Mouse (Mus musculus): ENCODE results near the gene Klc1. TPM values are rescaled to one million over a fixed set of nuclear protein-coding genes. Genes with fewer than 3 reads are reported as not detected.
A peak's percentile ranks its signal among the peaks of the same experiment; 100 is the strongest.

Gene Klc1
- polyA plus RNA-seq, 1 experiment from 2014 or later = 189 TPM

- Histone ChIP-seq H3K4me3 (peak overlapping the region; percentile 42), H3K9me3 (replicated peaks) (no peaks in the 10 kb centered on the region), H3K4me1 (peaks cover 78% of the 10 kb centered on the region), H3K36me3 (peaks cover 45% of the 10 kb centered on the region), H3K27ac (replicated peaks) (peak overlapping the region; percentile 81), H3K27me3 (ENCODE audit: low read depth, poor library complexity, severe bottlenecking) (no peaks in the 10 kb centered on the region)
- WGBS = 25% methylated on average over 16 of the region's 16 CpGs
- DNase-seq (ENCODE audit: low spot score) = peak; percentile 76
Observed at GRCm38 (mm10) chr12:111766313-111767236, 7.9 kb downstream of the Klc1 start.

- Histone ChIP-seq H3K36me3 (peaks cover 48% of the 10 kb centered on the region), H3K4me3 (no peak overlapping the region), H3K4me1 (peaks cover 61% of the 10 kb centered on the region), H3K27ac (replicated peaks) (no peak overlapping the region), H3K9me3 (replicated peaks) (no peaks in the 10 kb centered on the region), H3K27me3 (ENCODE audit: low read depth, poor library complexity, severe bottlenecking) (no peaks in the 10 kb centered on the region)
- DNase-seq (ENCODE audit: low spot score) = no peak
- 95% methylated on average over 10 of the region's 10 CpGs for WGBS
Observed at GRCm38 (mm10) chr12:111768322-111768928, 9.8 kb downstream of the Klc1 start.

- H3K27ac ChIP-seq (replicated peaks) = peak overlapping the region; percentile 49; the same call in 1 of the 2 replicates
- H3K36me3 ChIP-seq = peaks cover 50% of the 10 kb centered on the region
- DNase-seq (ENCODE audit: low spot score) = no peak
- peaks cover 55% of the 10 kb centered on the region for H3K4me1 ChIP-seq
- H3K9me3 ChIP-seq (replicated peaks) = no peaks in the 10 kb centered on the region
- no peaks in the 10 kb centered on the region for H3K27me3 ChIP-seq (ENCODE audit: low read depth, poor library complexity, severe bottlenecking)
- 45% methylated on average over 10 of the region's 10 CpGs for WGBS
- H3K4me3 ChIP-seq = no peak overlapping the region
Observed at GRCm38 (mm10) chr12:111769306-111769705, 10.7 kb downstream of the Klc1 start.

GRCm38 (mm10) chr12:111769816-111770577 is 11.3 kb downstream of the Klc1 start:
- Histone ChIP-seq H3K4me3 (no peak overlapping the region), H3K4me1 (peaks cover 56% of the 10 kb centered on the region), H3K36me3 (peaks cover 56% of the 10 kb centered on the region), H3K27ac (replicated peaks) (peak overlapping the region; percentile 49; the same call in 1 of the 2 replicates), H3K9me3 (replicated peaks) (no peaks in the 10 kb centered on the region), H3K27me3 (ENCODE audit: low read depth, poor library complexity, severe bottlenecking) (no peaks in the 10 kb centered on the region)
- DNase-seq (ENCODE audit: low spot score) = no peak
- WGBS = 74% methylated on average over 8 of the region's 9 CpGs

- no peak for DNase-seq (ENCODE audit: low spot score)
- 93% methylated on average over 10 of the region's 10 CpGs for WGBS
- no peak overlapping the region for H3K4me3 ChIP-seq
- no peaks in the 10 kb centered on the region for H3K27me3 ChIP-seq (ENCODE audit: low read depth, poor library complexity, severe bottlenecking)
- H3K36me3 ChIP-seq = peaks cover 62% of the 10 kb centered on the region
- H3K4me1 ChIP-seq = peaks cover 49% of the 10 kb centered on the region
- H3K27ac ChIP-seq (replicated peaks) = no peak overlapping the region
- no peaks in the 10 kb centered on the region for H3K9me3 ChIP-seq (replicated peaks)
Observed at GRCm38 (mm10) chr12:111770651-111771050, 12.0 kb downstream of the Klc1 start.

GRCm38 (mm10) chr12:111774156-111774555 is 15.5 kb downstream of the Klc1 start:
- H3K4me1 ChIP-seq = peaks cover 16% of the 10 kb centered on the region
- H3K27ac ChIP-seq (replicated peaks) = no peak overlapping the region
- H3K9me3 ChIP-seq (replicated peaks) = no peaks in the 10 kb centered on the region; the same call in 1 of the 2 replicates
- no peak overlapping the region for H3K4me3 ChIP-seq
- DNase-seq (ENCODE audit: low spot score) = no peak
- 92% methylated on average over 16 of the region's 16 CpGs for WGBS
- peaks cover 88% of the 10 kb centered on the region for H3K36me3 ChIP-seq
- H3K27me3 ChIP-seq (ENCODE audit: low read depth, poor library complexity, severe bottlenecking) = no peaks in the 10 kb centered on the region

- H3K4me3 ChIP-seq = no peak overlapping the region
- no peaks in the 10 kb centered on the region; the same call in 1 of the 2 replicates for H3K9me3 ChIP-seq (replicated peaks)
- H3K4me1 ChIP-seq = peaks cover 10% of the 10 kb centered on the region
- no peak for DNase-seq (ENCODE audit: low spot score)
- H3K27ac ChIP-seq (replicated peaks) = no peak overlapping the region
- H3K36me3 ChIP-seq = peaks cover 91% of the 10 kb centered on the region
- WGBS = 81% methylated on average over 15 of the region's 15 CpGs
- no peaks in the 10 kb centered on the region for H3K27me3 ChIP-seq (ENCODE audit: low read depth, poor library complexity, severe bottlenecking)
Observed at GRCm38 (mm10) chr12:111774845-111775244, 16.2 kb downstream of the Klc1 start.

- no peak for DNase-seq (ENCODE audit: low spot score)
- Histone ChIP-seq H3K9me3 (replicated peaks) (no peaks in the 10 kb centered on the region; the same call in 1 of the 2 replicates), H3K4me1 (0 out of 2 replicates have a peak, but pooled peaks cover 4% of the 10 kb centered on the region), H3K36me3 (peaks cover 99% of the 10 kb centered on the region), H3K27me3 (ENCODE audit: low read depth, poor library complexity, severe bottlenecking) (no peaks in the 10 kb centered on the region), H3K4me3 (no peak overlapping the region), H3K27ac (replicated peaks) (no peak overlapping the region)
- WGBS = 93% methylated on average over 13 of the region's 13 CpGs
Observed at GRCm38 (mm10) chr12:111777919-111778318, 19.3 kb downstream of the Klc1 start.

GRCm38 (mm10) chr12:111779544-111779943 is 20.9 kb downstream of the Klc1 start:
- Histone ChIP-seq H3K27ac (replicated peaks) (no peak overlapping the region), H3K9me3 (replicated peaks) (no peaks in the 10 kb centered on the region; the same call in 1 of the 2 replicates), H3K36me3 (peaks cover 99% of the 10 kb centered on the region), H3K27me3 (ENCODE audit: low read depth, poor library complexity, severe bottlenecking) (no peaks in the 10 kb centered on the region), H3K4me3 (no peak overlapping the region), H3K4me1 (0 out of 2 replicates have a peak, but pooled peaks cover 2% of the 10 kb centered on the region)
- DNase-seq (ENCODE audit: low spot score) = no peak
- WGBS = 100% methylated on average over 1 of the region's 1 CpGs

- DNase-seq (ENCODE audit: low spot score) = no peak
- H3K4me1 ChIP-seq = no peaks in the 10 kb centered on the region
- H3K9me3 ChIP-seq (replicated peaks) = no peaks in the 10 kb centered on the region
- WGBS = 80% methylated on average over 15 of the region's 15 CpGs
- H3K27ac ChIP-seq (replicated peaks) = no peak overlapping the region
- H3K27me3 ChIP-seq (ENCODE audit: low read depth, poor library complexity, severe bottlenecking) = no peaks in the 10 kb centered on the region
- H3K36me3 ChIP-seq = peaks cover 100% of the 10 kb centered on the region
- H3K4me3 ChIP-seq = no peak overlapping the region
Observed at GRCm38 (mm10) chr12:111785174-111785573, 26.5 kb downstream of the Klc1 start.

GRCm38 (mm10) chr12:111787015-111787414 is 28.4 kb downstream of the Klc1 start:
- Histone ChIP-seq H3K4me1 (no peaks in the 10 kb centered on the region), H3K27ac (replicated peaks) (no peak overlapping the region), H3K9me3 (replicated peaks) (no peaks in the 10 kb centered on the region), H3K4me3 (no peak overlapping the region), H3K27me3 (ENCODE audit: low read depth, poor library complexity, severe bottlenecking) (no peaks in the 10 kb centered on the region), H3K36me3 (peaks cover 100% of the 10 kb centered on the region)
- DNase-seq (ENCODE audit: low spot score) = no peak
- 97% methylated on average over 6 of the region's 6 CpGs for WGBS

GRCm38 (mm10) chr12:111790090-111790489 is 31.4 kb downstream of the Klc1 start:
- H3K36me3 ChIP-seq = peaks cover 100% of the 10 kb centered on the region
- WGBS = 94% methylated on average over 5 of the region's 5 CpGs
- DNase-seq (ENCODE audit: low spot score) = no peak

More at GRCm38 (mm10) chr12:111790090-111790489, 31.4 kb downstream of the Klc1 start:
- H3K4me3 ChIP-seq = no peak overlapping the region
- H3K4me1 ChIP-seq = no peaks in the 10 kb centered on the region
- H3K27ac ChIP-seq (replicated peaks) = no peak overlapping the region
- no peaks in the 10 kb centered on the region for H3K27me3 ChIP-seq (ENCODE audit: low read depth, poor library complexity, severe bottlenecking)
- H3K9me3 ChIP-seq (replicated peaks) = no peaks in the 10 kb centered on the region
